Mouse (Mus musculus) left cerebral cortex, postnatal 25 days (tissue): ENCODE results near the gene Nyap1. TPM values are rescaled to one million over a fixed set of nuclear protein-coding genes. Genes with fewer than 3 reads are reported as not detected.
A peak's percentile ranks its signal among the peaks of the same experiment; 100 is the strongest.

ENCODE experiments used
- DNase-seq, 2 experiments: peaks; one replicate each; pipeline ENCODE4 v3.0.0; 2022; ENCODE audit warnings: low spot score in 2 of 2, mixed read lengths in 1 of 2
- intact Hi-C: fragments of 180-260 bp; cut with DNase I; formaldehyde crosslinking; loops from one replicate; pipeline ENCODE4 v1.15.1; 2025
- total RNA-seq, 2 experiments: library from RNA; stranded (reverse); gene quantifications; 2 replicates each; pipeline ENCODE4 v1.2.3; 2021

Nyap1 gene
- 10 to 100 TPM; 69.0 to 73.4 TPM for total RNA-seq

- peak; percentile 70 to 80 for DNase-seq
- intact Hi-C loops, result loop anchor here (2.0 kb wide), 1 partner anchor 56 kb away; the partner anchor contains the start of gene Agfg2
These were observed at the start of gene Nyap1 for GRCm38 (mm10) chr5:137741023-137741931. Gene Nyap1, minus strand, starts transcription at chr5:137741607.

GRCm38 (mm10) chr5:137788946-137789531 is 47.6 kb upstream of the Nyap1 start:
- intact Hi-C loops, result loop anchor here (5.0 kb wide), 2 partner anchors 368 to 383 kb away; partner anchors contain the start of genes Ap4m1, Mcm7 and Zfp113
- no peak for DNase-seq

- intact Hi-C loops, result loop anchor here (5.0 kb wide), 2 partner anchors 369 to 384 kb away; partner anchors contain the start of genes Ap4m1, Mcm7 and Zfp113
- peak in 1 of 2 experiments; percentile 14 for DNase-seq
These were observed 46.8 kb upstream of the Nyap1 start for GRCm38 (mm10) chr5:137788171-137788570.

- intact Hi-C loops, result loop anchor here (5.0 kb wide), 2 partner anchors 370 to 385 kb away; partner anchors contain the start of genes Ap4m1, Mcm7 and Zfp113
- DNase-seq, result peak; percentile 91 to 97
These were observed 45.9 kb upstream of the Nyap1 start, which contains the start of the genes Mepce and Zcwpw1 for GRCm38 (mm10) chr5:137787151-137787928. Gene Mepce, minus strand, starts transcription at chr5:137787655. Gene Zcwpw1, plus strand, starts transcription at chr5:137787798.

- intact Hi-C loops, result loop anchor here (5.0 kb wide), 2 partner anchors 371 to 386 kb away; partner anchors contain the start of genes Ap4m1, Mcm7 and Zfp113
These were observed 44.9 kb upstream of the Nyap1 start for GRCm38 (mm10) chr5:137786109-137786942.

GRCm38 (mm10) chr5:137785164-137786031 is 44.0 kb upstream of the Nyap1 start:
- DNase-seq, result peak; percentile 37 to 47
- intact Hi-C loops, result loop anchor here (5.0 kb wide), 2 partner anchors 372 to 387 kb away; partner anchors contain the start of genes Ap4m1, Mcm7 and Zfp113

More at GRCm38 (mm10) chr5:137786109-137786942, 44.9 kb upstream of the Nyap1 start:
- peak; percentile 99 to 100 for DNase-seq

- intact Hi-C loops, result no loop called here
- DNase-seq, result no peak
These were observed 43.1 kb upstream of the Nyap1 start for GRCm38 (mm10) chr5:137784546-137784945.

GRCm38 (mm10) chr5:137783901-137784540 is 42.6 kb upstream of the Nyap1 start:
- intact Hi-C loops, result no loop called here

GRCm38 (mm10) chr5:137782776-137783522 is 41.5 kb upstream of the Nyap1 start:
- intact Hi-C loops, result no loop called here
- no peak for DNase-seq

More at GRCm38 (mm10) chr5:137783901-137784540, 42.6 kb upstream of the Nyap1 start:
- DNase-seq, result no peak

GRCm38 (mm10) chr5:137781661-137782060 is 40.3 kb upstream of the Nyap1 start:
- no peak for DNase-seq
- intact Hi-C loops, result no loop called here

- peak in 1 of 2 experiments; percentile 26 for DNase-seq
- intact Hi-C loops, result loop anchor here (10.0 kb wide), 1 partner anchor 434 kb away; no protein-coding TSS in a partner anchor
These were observed 37.9 kb upstream of the Nyap1 start for GRCm38 (mm10) chr5:137779053-137779933.

GRCm38 (mm10) chr5:137778635-137779034 is 37.2 kb upstream of the Nyap1 start, which contains the start of gene Ppp1r35:
Gene Ppp1r35, plus strand, starts transcription at chr5:137778849.
- peak; percentile 98 for DNase-seq

GRCm38 (mm10) chr5:137777267-137777845 is 35.9 kb upstream of the Nyap1 start:
- no peak for DNase-seq
- intact Hi-C loops, result loop anchor here (10.0 kb wide), 1 partner anchor 433 kb away; no protein-coding TSS in a partner anchor

More at GRCm38 (mm10) chr5:137778635-137779034, 37.2 kb upstream of the Nyap1 start, which contains the start of gene Ppp1r35:
- intact Hi-C loops, result loop anchor here (10.0 kb wide), 1 partner anchor 434 kb away; no protein-coding TSS in a partner anchor

- intact Hi-C loops, result loop anchor here (10.0 kb wide), 1 partner anchor 432 kb away; no protein-coding TSS in a partner anchor
- DNase-seq, result no peak
These were observed 35.1 kb upstream of the Nyap1 start for GRCm38 (mm10) chr5:137776408-137776918.
